Mouse (Mus musculus): ENCODE measurements at regions not wholly inside any gene's neighbourhood (a gene's known extent, or its start where the extent isn't known, plus 50 kb on each side); places are given as distances from the start of the nearest gene placed in this dataset.
"Not testable (repeated sequence)": the region's sequence is repeated elsewhere in the genome, so short reads cannot be mapped to it uniquely, and the experiment has no call there.

DNA sequence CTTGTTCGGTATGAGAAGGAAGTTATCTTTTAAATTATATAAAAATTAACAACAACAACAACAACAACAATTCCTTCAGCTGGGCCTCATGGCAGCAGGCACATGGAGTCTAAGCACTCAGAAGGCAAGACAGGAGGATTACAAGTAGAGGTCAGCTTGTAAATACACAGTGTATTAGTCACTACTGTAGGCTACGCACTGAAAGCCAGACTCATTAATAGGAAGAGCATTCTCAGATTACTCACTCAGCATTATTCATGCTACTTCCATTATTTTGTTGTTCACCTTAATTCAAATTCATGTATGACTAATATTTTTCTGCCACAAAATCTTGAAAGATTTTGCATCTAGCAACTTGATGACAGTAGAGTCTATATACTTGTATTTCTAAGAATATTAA is 831.6 kb downstream of the Ttll7 start:
- WGBS, result 88% methylated on average over 2 of the region's 2 CpGs
- Histone ChIP-seq H3K4me1 (no peaks in the 10 kb centered on the region), H3K4me3 (replicated peaks) (no peak overlapping the region), H3K36me3 (no peaks in the 10 kb centered on the region), H3K27me3 (no peaks in the 10 kb centered on the region), H3K4me2 (no peak overlapping the region), H3K9ac (no peak overlapping the region), H3K27ac (no peak overlapping the region), H3K9me3 (replicated peaks) (no peaks in the 10 kb centered on the region)
- no peak for ATAC-seq (replicated peaks; ENCODE audit: low FRiP score)

GRCm38 (mm10) chr3:147680299-147680698 is 828.1 kb downstream of the Ttll7 start:
- 66% methylated on average over 1 of the region's 1 CpGs for WGBS
- no peak overlapping the region for H3K4me3 ChIP-seq (replicated peaks)
- H3K27ac ChIP-seq, result no peak overlapping the region
- no peak overlapping the region for H3K4me2 ChIP-seq
- no peaks in the 10 kb centered on the region for H3K36me3 ChIP-seq
- no peaks in the 10 kb centered on the region for H3K9me3 ChIP-seq (replicated peaks)
- H3K9ac ChIP-seq, result no peak overlapping the region
- no peak for ATAC-seq (replicated peaks; ENCODE audit: low FRiP score)
- H3K27me3 ChIP-seq, result no peaks in the 10 kb centered on the region
- no peaks in the 10 kb centered on the region for H3K4me1 ChIP-seq

- Histone ChIP-seq H3K4me3 (replicated peaks) (no peak overlapping the region), H3K4me1 (no peaks in the 10 kb centered on the region), H3K27ac (no peak overlapping the region), H3K4me2 (no peak overlapping the region), H3K36me3 (no peaks in the 10 kb centered on the region), H3K9ac (no peak overlapping the region), H3K27me3 (no peaks in the 10 kb centered on the region), H3K9me3 (replicated peaks) (no peaks in the 10 kb centered on the region)
- no peak for ATAC-seq (replicated peaks; ENCODE audit: low FRiP score)
- WGBS, result 75% methylated on average over 3 of the region's 3 CpGs
Measured at GRCm38 (mm10) chr3:147662572-147662971, 810.4 kb downstream of the Ttll7 start.

DNA sequence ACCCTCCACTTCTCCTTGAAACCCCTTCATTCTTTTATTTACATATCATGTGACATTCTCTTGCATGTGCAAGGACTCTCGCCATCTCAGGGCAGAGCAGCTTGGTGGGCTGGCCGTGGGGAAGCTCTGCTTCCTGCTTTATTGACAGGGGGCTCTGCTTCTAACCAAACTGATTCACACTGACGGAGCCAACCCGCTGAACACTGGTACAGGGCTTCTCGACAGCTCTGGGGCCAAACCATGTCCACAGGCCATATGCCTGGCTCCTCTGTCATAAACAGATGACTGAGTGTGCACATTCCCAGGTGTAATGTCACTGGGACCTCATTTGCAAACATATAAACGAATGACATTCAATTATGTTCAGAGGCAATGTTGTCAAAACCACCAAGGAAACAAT is 800.7 kb downstream of the Ttll7 start:
- no peaks in the 10 kb centered on the region for H3K27me3 ChIP-seq
- no peak for ATAC-seq (replicated peaks; ENCODE audit: low FRiP score)
- H3K9ac ChIP-seq, result no peak overlapping the region
- no peaks in the 10 kb centered on the region for H3K9me3 ChIP-seq (replicated peaks)
- H3K4me1 ChIP-seq, result no peaks in the 10 kb centered on the region
- no peaks in the 10 kb centered on the region for H3K36me3 ChIP-seq
- no peak overlapping the region for H3K27ac ChIP-seq
- H3K4me2 ChIP-seq, result no peak overlapping the region
- 68% methylated on average over 6 of the region's 6 CpGs for WGBS
- H3K4me3 ChIP-seq (replicated peaks), result no peak overlapping the region

DNA sequence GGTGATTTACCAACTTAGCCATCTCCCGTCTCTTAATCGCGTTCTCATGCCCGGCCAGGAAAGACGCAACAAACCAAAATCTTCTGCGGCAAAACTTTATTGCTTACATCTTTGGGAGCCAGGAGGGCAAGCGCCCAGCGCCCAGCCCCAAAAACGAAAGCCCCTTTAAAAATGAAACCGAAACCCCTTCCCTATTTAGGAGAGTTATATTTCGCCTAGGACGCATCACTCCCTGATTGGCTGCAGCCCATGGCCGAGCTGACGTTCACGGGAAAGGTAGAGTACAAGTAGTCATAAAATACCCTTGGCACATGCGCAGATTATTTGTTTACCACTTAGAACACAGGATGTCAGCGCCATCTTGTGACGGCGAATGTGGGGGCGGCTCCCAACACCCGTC is 783.3 kb downstream of the Ttll7 start:
- H3K9ac ChIP-seq; H3K4me2 ChIP-seq; H3K4me3 ChIP-seq (replicated peaks); H3K27ac ChIP-seq; H3K4me1 ChIP-seq; H3K27me3 ChIP-seq; H3K9me3 ChIP-seq (replicated peaks); H3K36me3 ChIP-seq; ATAC-seq (replicated peaks; ENCODE audit: low FRiP score): not testable (repeated sequence)
- 93% methylated on average over 21 of the region's 21 CpGs for WGBS

DNA sequence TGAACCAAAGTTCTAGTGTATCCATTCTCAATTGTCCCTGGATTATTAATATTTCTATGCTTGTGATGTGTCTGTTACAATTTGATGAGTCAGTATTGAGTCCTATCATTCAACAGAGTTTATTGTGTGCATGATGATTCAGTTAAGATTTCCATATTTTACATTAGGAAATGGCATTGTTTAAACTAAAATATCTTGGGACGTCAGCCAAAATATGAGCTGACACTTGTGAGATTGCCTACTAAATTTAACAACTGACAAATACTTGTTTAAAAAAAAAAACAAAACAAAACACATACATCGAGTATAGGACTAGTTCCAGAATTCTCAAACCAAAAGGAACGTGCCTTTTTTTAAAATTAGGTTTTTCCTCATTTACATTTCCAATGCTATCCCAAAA is 779.0 kb downstream of the Ttll7 start:
- Histone ChIP-seq H3K4me1 (no peaks in the 10 kb centered on the region), H3K9ac (no peak overlapping the region), H3K4me2 (no peak overlapping the region), H3K9me3 (replicated peaks) (no peaks in the 10 kb centered on the region), H3K27ac (no peak overlapping the region), H3K36me3 (no peaks in the 10 kb centered on the region), H3K4me3 (replicated peaks) (no peak overlapping the region), H3K27me3 (no peaks in the 10 kb centered on the region)
- no peak for ATAC-seq (replicated peaks; ENCODE audit: low FRiP score)
- 72% methylated on average over 3 of the region's 3 CpGs for WGBS

DNA sequence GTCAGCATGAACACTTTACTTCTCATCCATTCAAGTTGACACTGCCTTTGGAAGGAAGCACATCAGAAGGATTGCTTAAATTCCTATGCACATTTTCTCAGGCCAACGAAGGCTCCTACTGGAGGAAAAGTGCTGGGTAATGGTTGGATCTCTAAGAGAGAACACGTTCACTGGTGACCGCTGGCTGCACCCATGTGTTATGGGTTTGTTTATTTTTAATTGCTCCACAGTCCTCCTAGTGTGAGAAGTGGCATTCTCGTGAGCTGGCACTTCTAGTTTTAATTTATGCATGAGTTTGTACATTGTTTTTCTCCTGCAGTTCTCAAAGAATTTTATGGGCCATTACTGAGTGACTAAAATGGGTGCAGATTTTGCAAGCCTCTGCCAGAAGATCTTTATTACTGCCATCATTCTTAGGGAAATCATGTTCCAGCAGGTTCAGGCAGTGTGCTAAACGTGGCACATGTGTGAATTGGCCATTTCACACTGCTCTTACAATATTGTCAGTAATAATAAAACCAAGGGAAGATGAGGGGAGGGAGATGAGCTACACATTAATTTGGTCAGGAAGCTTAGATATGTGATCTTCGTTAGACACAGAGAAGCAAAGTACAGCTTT is 731.6 kb downstream of the Ttll7 start:
- Histone ChIP-seq H3K4me1 (no peaks in the 10 kb centered on the region), H3K9me3 (replicated peaks) (no peaks in the 10 kb centered on the region), H3K4me3 (replicated peaks) (no peak overlapping the region), H3K36me3 (no peaks in the 10 kb centered on the region), H3K9ac (no peak overlapping the region), H3K27ac (no peak overlapping the region), H3K4me2 (no peak overlapping the region), H3K27me3 (no peaks in the 10 kb centered on the region)
- no peak for ATAC-seq (replicated peaks; ENCODE audit: low FRiP score)
- WGBS, result 43% methylated on average over 6 of the region's 6 CpGs

GRCm38 (mm10) chr3:147571850-147572249 is 719.7 kb downstream of the Ttll7 start:
- ATAC-seq (replicated peaks; ENCODE audit: low FRiP score), result no peak
- Histone ChIP-seq H3K27ac (no peak overlapping the region), H3K9me3 (replicated peaks) (no peaks in the 10 kb centered on the region), H3K4me2 (no peak overlapping the region), H3K9ac (no peak overlapping the region), H3K4me3 (replicated peaks) (no peak overlapping the region), H3K4me1 (no peaks in the 10 kb centered on the region), H3K27me3 (no peaks in the 10 kb centered on the region), H3K36me3 (no peaks in the 10 kb centered on the region)
- WGBS, result 62% methylated on average over 4 of the region's 4 CpGs

DNA sequence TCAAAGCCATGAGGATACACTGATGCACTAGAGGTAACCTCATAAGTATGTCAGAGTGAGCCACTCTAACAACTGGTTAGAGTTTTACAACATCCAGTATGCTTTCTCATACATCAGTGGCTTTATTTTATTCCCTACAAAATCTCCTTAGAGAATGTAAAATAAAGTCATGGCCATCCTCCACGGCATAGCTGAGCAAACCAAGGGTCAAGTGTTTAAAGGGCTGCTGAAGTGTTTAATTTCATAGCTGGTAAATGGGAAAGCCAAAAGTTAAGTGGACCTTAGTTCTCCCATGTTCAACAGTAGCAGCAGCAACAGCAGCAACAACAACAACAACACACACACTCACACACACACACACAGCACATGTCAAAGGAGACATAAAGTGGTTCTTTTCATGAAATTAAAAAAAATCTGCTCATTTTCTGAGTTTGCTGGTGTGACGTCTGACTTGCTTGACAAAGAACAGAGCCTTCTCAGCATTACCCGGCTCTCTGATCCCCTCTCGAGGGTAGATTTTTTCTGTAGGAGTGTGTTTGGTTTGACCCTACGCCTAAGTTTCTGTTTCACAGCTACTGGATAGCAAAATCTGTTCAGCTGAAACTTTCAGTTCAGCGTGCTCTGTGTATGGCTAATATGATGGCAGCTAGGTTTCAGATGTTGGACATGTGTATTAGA is 693.3 kb downstream of the Ttll7 start:
- no peak overlapping the region for H3K27ac ChIP-seq
- H3K4me2 ChIP-seq, result no peak overlapping the region
- H3K4me3 ChIP-seq (replicated peaks), result no peak overlapping the region
- no peaks in the 10 kb centered on the region for H3K36me3 ChIP-seq
- H3K27me3 ChIP-seq, result no peaks in the 10 kb centered on the region
- no peak overlapping the region for H3K9ac ChIP-seq
- H3K9me3 ChIP-seq (replicated peaks), result no peaks in the 10 kb centered on the region
- no peaks in the 10 kb centered on the region for H3K4me1 ChIP-seq
- no peak for ATAC-seq (replicated peaks; ENCODE audit: low FRiP score)
- WGBS, result 42% methylated on average over 6 of the region's 6 CpGs

GRCm38 (mm10) chr3:147542285-147542684 is 690.1 kb downstream of the Ttll7 start:
- Histone ChIP-seq H3K9ac (no peak overlapping the region), H3K27me3 (no peaks in the 10 kb centered on the region), H3K9me3 (replicated peaks) (no peaks in the 10 kb centered on the region), H3K4me2 (no peak overlapping the region), H3K4me1 (no peaks in the 10 kb centered on the region), H3K4me3 (replicated peaks) (no peak overlapping the region), H3K27ac (no peak overlapping the region), H3K36me3 (no peaks in the 10 kb centered on the region)
- 93% methylated on average over 4 of the region's 4 CpGs for WGBS
- no peak for ATAC-seq (replicated peaks; ENCODE audit: low FRiP score)

GRCm38 (mm10) chr3:147537584-147537983 is 685.4 kb downstream of the Ttll7 start:
- H3K4me2 ChIP-seq, result no peak overlapping the region
- no peaks in the 10 kb centered on the region for H3K36me3 ChIP-seq
- no peak for ATAC-seq (replicated peaks; ENCODE audit: low FRiP score)
- no peaks in the 10 kb centered on the region for H3K9me3 ChIP-seq (replicated peaks)
- no peaks in the 10 kb centered on the region for H3K4me1 ChIP-seq
- H3K27me3 ChIP-seq, result no peaks in the 10 kb centered on the region
- H3K4me3 ChIP-seq (replicated peaks), result no peak overlapping the region
- no peak overlapping the region for H3K27ac ChIP-seq
- H3K9ac ChIP-seq, result no peak overlapping the region

DNA sequence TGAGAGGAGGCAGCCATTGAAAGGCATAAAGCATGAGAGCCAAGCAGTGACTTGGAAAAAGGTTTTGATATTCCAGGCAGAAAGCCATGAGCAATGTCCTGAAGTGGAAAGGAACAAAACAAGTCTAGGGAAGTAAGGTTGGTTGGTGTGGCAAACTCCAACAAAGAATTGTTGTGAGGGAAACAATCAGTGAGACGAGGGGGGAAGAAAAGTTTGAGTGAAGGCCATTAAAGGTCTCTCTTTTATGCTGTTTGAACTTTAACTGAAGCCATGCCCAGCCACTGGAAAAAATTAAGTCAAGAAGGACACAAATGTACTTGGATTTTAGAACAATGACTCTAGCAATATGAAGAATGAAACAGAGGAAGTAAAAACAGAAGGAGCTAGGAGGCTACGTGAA is 680.0 kb downstream of the Ttll7 start:
- Histone ChIP-seq H3K27ac (no peak overlapping the region), H3K9ac (no peak overlapping the region), H3K4me3 (replicated peaks) (no peak overlapping the region), H3K4me1 (no peaks in the 10 kb centered on the region), H3K27me3 (no peaks in the 10 kb centered on the region), H3K9me3 (replicated peaks) (no peaks in the 10 kb centered on the region), H3K36me3 (no peaks in the 10 kb centered on the region), H3K4me2 (no peak overlapping the region)
- 70% methylated on average over 2 of the region's 2 CpGs for whole genome bisulfite sequencing
- no peak for ATAC-seq (replicated peaks; ENCODE audit: low FRiP score)

- no peak overlapping the region for H3K27ac ChIP-seq
- H3K36me3 ChIP-seq, result no peaks in the 10 kb centered on the region
- no peak overlapping the region for H3K9ac ChIP-seq
- H3K4me1 ChIP-seq, result no peaks in the 10 kb centered on the region
- no peak for ATAC-seq (replicated peaks; ENCODE audit: low FRiP score)
- H3K4me3 ChIP-seq (replicated peaks), result no peak overlapping the region
- no peaks in the 10 kb centered on the region for H3K27me3 ChIP-seq
- no peak overlapping the region for H3K4me2 ChIP-seq
- no peaks in the 10 kb centered on the region for H3K9me3 ChIP-seq (replicated peaks)
- WGBS, result 63% methylated on average over 6 of the region's 6 CpGs
Measured at GRCm38 (mm10) chr3:147531608-147532180, 679.5 kb downstream of the Ttll7 start.

Data from kidney, embryonic 15.5 days (tissue).